Mouse (Mus musculus): ENCODE data around the gene Mtg2.
A peak's percentile ranks its signal among the peaks of the same experiment; 100 is the strongest.

Gene Mtg2

GRCm38 (mm10) chr2:180070481-180071453 lies at the start of gene Mtg2:
Mtg2 (plus strand) TSS chr2:180070588.
- peak; percentile 82 to 92 for DNase-seq

- no peak for DNase-seq
Observed at GRCm38 (mm10) chr2:180020919-180021318, 49.5 kb upstream of the Mtg2 start.

- DNase-seq = no peak
Observed at GRCm38 (mm10) chr2:180022751-180023150, 47.6 kb upstream of the Mtg2 start.

GRCm38 (mm10) chr2:180024401-180025098 lies 45.8 kb upstream of the Mtg2 start, which contains the start of gene Lsm14b:
Lsm14b (plus strand) TSS chr2:180024987.
- DNase-seq = peak; percentile 98 to 100

GRCm38 (mm10) chr2:180025135-180025860 lies 45.1 kb upstream of the Mtg2 start:
- no peak for DNase-seq

GRCm38 (mm10) chr2:180025861-180026200 lies 44.6 kb upstream of the Mtg2 start:
- DNase-seq = no peak

GRCm38 (mm10) chr2:180027768-180028167 lies 42.6 kb upstream of the Mtg2 start:
- DNase-seq = no peak

GRCm38 (mm10) chr2:180031270-180031669 lies 39.1 kb upstream of the Mtg2 start:
- DNase-seq = no peak

- DNase-seq = no peak
Observed at GRCm38 (mm10) chr2:180032925-180033324, 37.5 kb upstream of the Mtg2 start.

GRCm38 (mm10) chr2:180033956-180034355 lies 36.4 kb upstream of the Mtg2 start:
- DNase-seq = no peak

GRCm38 (mm10) chr2:180034753-180035152 lies 35.6 kb upstream of the Mtg2 start:
- no peak for DNase-seq

GRCm38 (mm10) chr2:180040406-180040805 lies 30.0 kb upstream of the Mtg2 start:
- no peak for DNase-seq

- DNase-seq = peak in 1 of 2 experiments; percentile 44
Observed at GRCm38 (mm10) chr2:180041577-180042255, 28.7 kb upstream of the Mtg2 start.

GRCm38 (mm10) chr2:180042256-180042857 lies 28.0 kb upstream of the Mtg2 start, which contains the start of the genes Psma7 and Ss18l1:
Psma7 (minus strand) TSS chr2:180042433.
Ss18l1 (plus strand) TSS chr2:180042509.
- peak; percentile 79 to 88 for DNase-seq

- peak; percentile 44 to 54 for DNase-seq
Observed at GRCm38 (mm10) chr2:180042858-180043515, 27.4 kb upstream of the Mtg2 start.

GRCm38 (mm10) chr2:180045283-180045682 lies 25.1 kb upstream of the Mtg2 start:
- no peak for DNase-seq

- no peak for DNase-seq
Observed at GRCm38 (mm10) chr2:180047580-180047979, 22.8 kb upstream of the Mtg2 start.

GRCm38 (mm10) chr2:180047980-180048635 lies 22.3 kb upstream of the Mtg2 start:
- DNase-seq = no peak

GRCm38 (mm10) chr2:180050986-180051385 lies 19.4 kb upstream of the Mtg2 start:
- DNase-seq = peak; percentile 67 to 84

- DNase-seq = peak in 1 of 2 experiments; percentile 41
Observed at GRCm38 (mm10) chr2:180051986-180052733, 18.2 kb upstream of the Mtg2 start.
